9 mouse cellular contexts compared by ENCODE assay signal in genomic region chr3:61361338-61361737, GRCm38 (mm10). TPM values are rescaled to one million over a fixed set of nuclear protein-coding genes. Genes with fewer than 3 reads are reported as not detected.
DNase-seq lines count a peak whose midpoint lies in the region; ATAC-seq and TF ChIP-seq lines count a peak whose summit lies in the region.
"Had no signal": no experiment of that assay in that cellular context is flagged by ENCODE, and none has a peak within 500 bp of the region (broad histone marks: within the 10 kb centered on the region; RNA-seq: fewer than 3 reads in every experiment).

Gene Rap2b (plus strand): TSS chr3:61361638.

- H3K4me1 ChIP-seq in embryonic facial prominence, embryonic 11.5 days (ENCODE audit: control insufficient read depth, insufficient read depth, low read length), result no peaks in the 10 kb centered on the region
- H3K4me1 ChIP-seq in hindbrain, embryonic 14.5 days (replicated peaks; ENCODE audit: control insufficient read depth, insufficient read depth, low read length), result peaks cover 6% of the 10 kb centered on the region
- peaks cover 9% of the 10 kb centered on the region for H3K4me1 ChIP-seq in midbrain, embryonic 13.5 days (replicated peaks)

- 89% methylated on average over 1 of the region's 1 CpGs for WGBS in embryonic facial prominence, embryonic 11.5 days
- WGBS in hindbrain, embryonic 14.5 days, result 93% methylated on average over 1 of the region's 1 CpGs
- 91% methylated on average over 1 of the region's 1 CpGs for WGBS in midbrain, embryonic 13.5 days

- no peak for DNase-seq in layer of hippocampus, adult 2 months (ENCODE audit: low spot score in 2 of 2)
- DNase-seq in layer of hippocampus, adult 11-12 months (ENCODE audit: low spot score), result no peak
- DNase-seq in embryonic facial prominence, embryonic 11.5 days (ENCODE audit: low spot score), result no peak
- DNase-seq in hindbrain, embryonic 14.5 days (ENCODE audit: low spot score), result no peak
- DNase-seq in natural killer cell, adult 2 months (ENCODE audit: low spot score in 2 of 2), result no peak
- no peak for DNase-seq in kidney, adult 8-10 months
- DNase-seq in adrenal gland, adult 18-20 months (ENCODE audit: low spot score in 2 of 2), result no peak
- DNase-seq: thymus, adult 18-20 months had no signal

- H3K9me3 ChIP-seq in embryonic facial prominence, embryonic 11.5 days (replicated peaks; ENCODE audit: control insufficient read depth, low read length), result no peaks in the 10 kb centered on the region
- H3K9me3 ChIP-seq in hindbrain, embryonic 14.5 days (ENCODE audit: control insufficient read depth, low read length), result no peaks in the 10 kb centered on the region
- H3K9me3 ChIP-seq in midbrain, embryonic 13.5 days, result no peaks in the 10 kb centered on the region

- no peak for TF ChIP-seq CTCF in layer of hippocampus, adult 2 months (conservative IDR thresholded peaks at IDR 0.05)

- no peak for ATAC-seq in embryonic facial prominence, embryonic 11.5 days (replicated peaks; ENCODE audit: insufficient number of reproducible peaks, low FRiP score, low TSS enrichment, low read depth)
- no peak for ATAC-seq in hindbrain, embryonic 14.5 days (ENCODE audit: low FRiP score)
- ATAC-seq in midbrain, embryonic 13.5 days, result no peak

- no peak within 1 kb of the TSS for H3K4me2 ChIP-seq in embryonic facial prominence, embryonic 11.5 days (ENCODE audit: low read depth, low read length)
- H3K4me2 ChIP-seq in hindbrain, embryonic 14.5 days (replicated peaks), result peak within 1 kb of the TSS; percentile 91
- H3K4me2 ChIP-seq in midbrain, embryonic 13.5 days (replicated peaks), result peak within 1 kb of the TSS; percentile 71; the same call in 1 of the 2 replicates

- no peak within 1 kb of the TSS for H3K4me3 ChIP-seq in layer of hippocampus, adult 2 months
- H3K4me3 ChIP-seq in embryonic facial prominence, embryonic 11.5 days (ENCODE audit: low read depth, low read length), result no peak within 1 kb of the TSS
- H3K4me3 ChIP-seq in hindbrain, embryonic 14.5 days (replicated peaks; ENCODE audit: low read length), result no peak within 1 kb of the TSS
- H3K4me3 ChIP-seq in midbrain, embryonic 13.5 days (replicated peaks), result no peak within 1 kb of the TSS

- peak within 1 kb of the TSS; percentile 97; the same call in 1 of the 2 replicates for H3K27ac ChIP-seq in layer of hippocampus, adult 2 months
- no peak within 1 kb of the TSS for H3K27ac ChIP-seq in embryonic facial prominence, embryonic 11.5 days (replicated peaks; ENCODE audit: low read depth, low read length)
- H3K27ac ChIP-seq in hindbrain, embryonic 14.5 days, result no peak within 1 kb of the TSS
- H3K27ac ChIP-seq in midbrain, embryonic 13.5 days, result no peak within 1 kb of the TSS

- H3K36me3 ChIP-seq in embryonic facial prominence, embryonic 11.5 days (replicated peaks; ENCODE audit: control insufficient read depth, insufficient read depth, low read depth, low read length), result no peaks in the 10 kb centered on the region
- no peaks in the 10 kb centered on the region for H3K36me3 ChIP-seq in hindbrain, embryonic 14.5 days (replicated peaks; ENCODE audit: control insufficient read depth, insufficient read depth)
- no peaks in the 10 kb centered on the region for H3K36me3 ChIP-seq in midbrain, embryonic 13.5 days

- H3K9ac ChIP-seq in embryonic facial prominence, embryonic 11.5 days (replicated peaks; ENCODE audit: low read length), result no peak within 1 kb of the TSS
- no peak within 1 kb of the TSS for H3K9ac ChIP-seq in hindbrain, embryonic 14.5 days
- no peak within 1 kb of the TSS for H3K9ac ChIP-seq in midbrain, embryonic 13.5 days (replicated peaks)

- H3K27me3 ChIP-seq in embryonic facial prominence, embryonic 11.5 days (ENCODE audit: control insufficient read depth, insufficient read depth, low read length), result no peaks in the 10 kb centered on the region
- no peaks in the 10 kb centered on the region for H3K27me3 ChIP-seq in hindbrain, embryonic 14.5 days (ENCODE audit: control insufficient read depth, insufficient read depth, low read length)
- H3K27me3 ChIP-seq in midbrain, embryonic 13.5 days, result 0 out of 2 replicates have a peak, but pooled peaks cover 3% of the 10 kb centered on the region

RNA-seq across cellular contexts. Expression of gene Rap2b, which starts in this region (rescaled TPM):
- 10 to 100 TPM; 42.4 to 47.8 TPM for total RNA-seq in layer of hippocampus, adult 2 months (2021)
- polyA plus RNA-seq in embryonic facial prominence, embryonic 11.5 days (2014; fragmentation: Nextera tagmentation; extraction: Ambion mirVana), result 12.8 and 14.6 TPM in 2 replicates
- polyA plus RNA-seq in hindbrain, embryonic 14.5 days (2014; fragmentation: Nextera tagmentation; extraction: Ambion mirVana), result 12.4 and 13.1 TPM in 2 replicates
- polyA plus RNA-seq in midbrain, embryonic 13.5 days (2015; fragmentation: Nextera tagmentation; extraction: Ambion mirVana), result 11.9 and 12.0 TPM in 2 replicates
- 1 to 10 TPM; 3.0 to 3.6 TPM for total RNA-seq in adrenal gland, adult 18-20 months (2021)

Comparison
In these comparisons a context has a peak if more than half of its experiments do, and no peak if none do; other contexts are left out.
1. RNA of gene Rap2b (total RNA-seq): 42.4 to 47.8 TPM in layer of hippocampus, adult 2 months; 3.0 to 3.6 TPM in adrenal gland, adult 18-20 months; every median in the first group is over 4 times any median in the second.